9 mouse cellular contexts compared by ENCODE assay signal in genomic region chr8:3754261-3754850, GRCm38 (mm10). TPM values are rescaled to one million over a fixed set of nuclear protein-coding genes. Genes with fewer than 3 reads are reported as not detected.
DNase-seq lines count a peak whose midpoint lies in the region; ATAC-seq and TF ChIP-seq lines count a peak whose summit lies in the region.
"Had no signal": no experiment of that assay in that cellular context is flagged by ENCODE, and none has a peak within 500 bp of the region (broad histone marks: within the 10 kb centered on the region; RNA-seq: fewer than 3 reads in every experiment).

No protein-coding gene starts in this region.

- WGBS in forebrain, embryonic 13.5 days: 70% methylated on average over 18 of the region's 18 CpGs
- 69% methylated on average over 18 of the region's 18 CpGs for WGBS in hindbrain, embryonic 16.5 days
- WGBS in liver, embryonic 13.5 days (ENCODE audit: insufficient replicate concordance): 55% methylated on average over 18 of the region's 18 CpGs
- WGBS in neural tube, embryonic 12.5 days: 74% methylated on average over 18 of the region's 18 CpGs

- no peak overlapping the region for H3K9ac ChIP-seq in forebrain, embryonic 13.5 days
- no peak overlapping the region for H3K9ac ChIP-seq in hindbrain, embryonic 16.5 days (ENCODE audit: low read depth, low read length)
- H3K9ac ChIP-seq in liver, embryonic 13.5 days: no peak overlapping the region
- H3K9ac ChIP-seq in neural tube, embryonic 12.5 days: no peak overlapping the region

- ATAC-seq in forebrain, embryonic 13.5 days: peak; percentile 99
- ATAC-seq in hindbrain, embryonic 16.5 days: peak; percentile 98
- peak; percentile 100 for ATAC-seq in liver, embryonic 13.5 days (ENCODE audit: low read depth)
- ATAC-seq in neural tube, embryonic 12.5 days (ENCODE audit: low FRiP score, low read depth): peak; percentile 91

- intact Hi-C loops in left cerebral cortex, adult 2 months (cut with DNase I): no loop called here

- H3K4me1 ChIP-seq in forebrain, embryonic 13.5 days: no peaks in the 10 kb centered on the region
- H3K4me1 ChIP-seq in hindbrain, embryonic 16.5 days (ENCODE audit: control insufficient read depth, insufficient read depth, low read depth, low read length): no peaks in the 10 kb centered on the region
- H3K4me1 ChIP-seq in liver, embryonic 13.5 days (replicated peaks): no peaks in the 10 kb centered on the region
- no peaks in the 10 kb centered on the region for H3K4me1 ChIP-seq in neural tube, embryonic 12.5 days

- TF ChIP-seq CTCF in left cerebral cortex, adult 2 months (IDR thresholded peaks at IDR 0.05): no peak

- H3K9me3 ChIP-seq in forebrain, embryonic 13.5 days (replicated peaks): peaks cover 25% of the 10 kb centered on the region
- peaks cover 6% of the 10 kb centered on the region; the same call in 1 of the 2 replicates for H3K9me3 ChIP-seq in hindbrain, embryonic 16.5 days (ENCODE audit: control insufficient read depth, low read length)
- H3K9me3 ChIP-seq in liver, embryonic 13.5 days (replicated peaks): 0 out of 2 replicates have a peak, but pooled peaks cover 3% of the 10 kb centered on the region
- 0 out of 2 replicates have a peak, but pooled peaks cover 9% of the 10 kb centered on the region for H3K9me3 ChIP-seq in neural tube, embryonic 12.5 days

- no peaks in the 10 kb centered on the region for H3K36me3 ChIP-seq in forebrain, embryonic 13.5 days (ENCODE audit: poor library complexity, severe bottlenecking)
- H3K36me3 ChIP-seq in hindbrain, embryonic 16.5 days (ENCODE audit: control insufficient read depth, insufficient read depth, low read length): no peaks in the 10 kb centered on the region
- no peaks in the 10 kb centered on the region for H3K36me3 ChIP-seq in liver, embryonic 13.5 days
- no peaks in the 10 kb centered on the region for H3K36me3 ChIP-seq in neural tube, embryonic 12.5 days

- no peaks in the 10 kb centered on the region for H3K27me3 ChIP-seq in forebrain, embryonic 13.5 days
- H3K27me3 ChIP-seq in hindbrain, embryonic 16.5 days (replicated peaks; ENCODE audit: control insufficient read depth, insufficient read depth, low read length): no peaks in the 10 kb centered on the region
- no peaks in the 10 kb centered on the region for H3K27me3 ChIP-seq in liver, embryonic 13.5 days
- no peaks in the 10 kb centered on the region for H3K27me3 ChIP-seq in neural tube, embryonic 12.5 days (replicated peaks)

- no peak overlapping the region for H3K4me3 ChIP-seq in left cerebral cortex, adult 2 months
- H3K4me3 ChIP-seq in forebrain, embryonic 13.5 days: no peak overlapping the region
- no peak overlapping the region for H3K4me3 ChIP-seq in hindbrain, embryonic 16.5 days (ENCODE audit: low read length)
- no peak overlapping the region for H3K4me3 ChIP-seq in liver, embryonic 13.5 days (replicated peaks)
- no peak overlapping the region for H3K4me3 ChIP-seq in neural tube, embryonic 12.5 days
- H3K4me3 ChIP-seq: erythroblast, embryonic 14.5 days had no signal

- H3K27ac ChIP-seq in left cerebral cortex, adult 2 months: no peak overlapping the region
- no peak overlapping the region for H3K27ac ChIP-seq in forebrain, embryonic 13.5 days
- no peak overlapping the region for H3K27ac ChIP-seq in hindbrain, embryonic 16.5 days (ENCODE audit: low read depth, low read length)
- no peak overlapping the region for H3K27ac ChIP-seq in liver, embryonic 13.5 days
- H3K27ac ChIP-seq in neural tube, embryonic 12.5 days: no peak overlapping the region

- no peak overlapping the region for H3K4me2 ChIP-seq in forebrain, embryonic 13.5 days
- H3K4me2 ChIP-seq in hindbrain, embryonic 16.5 days (ENCODE audit: low read length): no peak overlapping the region
- H3K4me2 ChIP-seq in liver, embryonic 13.5 days: no peak overlapping the region
- H3K4me2 ChIP-seq in neural tube, embryonic 12.5 days (replicated peaks): no peak overlapping the region

- peak; percentile 47 to 62 for DNase-seq in left cerebral cortex, adult 2 months (ENCODE audit: extremely low spot score in 1 of 2, low spot score in 2 of 2)
- no peak for DNase-seq in left cerebral cortex, adult 11 months (ENCODE audit: low spot score)
- peak; percentile 100 for DNase-seq in c-Kit-positive CD71-negative TER-119-negative erythroid progenitor cells, embryonic 14.5 days (ENCODE audit: low read depth)
- peak; percentile 22 for DNase-seq in liver, embryonic 13.5 days
- DNase-seq in thymus, postnatal 0 days (ENCODE audit: low spot score): peak; percentile 99

RNA-seq across cellular contexts. Expression of gene Cd209a, which starts 5.6 kb away (rescaled TPM):
- total RNA-seq in left cerebral cortex, adult 2 months (2021): 1 to 10 TPM in 1 of 2 experiments, under 1 TPM in 1; 0.54 to 1.5 TPM
- polyA plus RNA-seq in forebrain, embryonic 13.5 days (2015; fragmentation: Nextera tagmentation; extraction: Ambion mirVana): not detected in 2 replicates
- polyA plus RNA-seq in hindbrain, embryonic 16.5 days (2015; fragmentation: Nextera tagmentation; extraction: Ambion mirVana): 0.34 TPM in 1 of 2 replicates, not detected in the other
- polyA plus RNA-seq in liver, embryonic 13.5 days (2015; fragmentation: Nextera tagmentation; extraction: Ambion mirVana): 0.34 and 0.35 TPM in 2 replicates
- not detected in 2 replicates for polyA plus RNA-seq in neural tube, embryonic 12.5 days (2016; fragmentation: Nextera tagmentation; extraction: Ambion mirVana)
- polyA plus RNA-seq in thymus, postnatal 0 days (2015; fragmentation: Nextera tagmentation; extraction: Ambion mirVana): 1.1 and 1.3 TPM in 2 replicates
- polyA plus RNA-seq: erythroblast, embryonic 14.5 days had no signal

RNA-seq across cellular contexts. Expression of gene Clec4g, which starts 33.9 kb away (rescaled TPM):
- not detected for total RNA-seq in left cerebral cortex, adult 2 months (2021)
- polyA plus RNA-seq in forebrain, embryonic 13.5 days (2015; fragmentation: Nextera tagmentation; extraction: Ambion mirVana): not detected in 2 replicates
- not detected in 2 replicates for polyA plus RNA-seq in hindbrain, embryonic 16.5 days (2015; fragmentation: Nextera tagmentation; extraction: Ambion mirVana)
- polyA plus RNA-seq in liver, embryonic 13.5 days (2015; fragmentation: Nextera tagmentation; extraction: Ambion mirVana): 2.4 and 3.2 TPM in 2 replicates
- not detected in 2 replicates for polyA plus RNA-seq in neural tube, embryonic 12.5 days (2016; fragmentation: Nextera tagmentation; extraction: Ambion mirVana)
- polyA plus RNA-seq in thymus, postnatal 0 days (2015; fragmentation: Nextera tagmentation; extraction: Ambion mirVana): 0.10 and 0.18 TPM in 2 replicates
